Mouse (Mus musculus) neural tube, postnatal 0 days (tissue): Measurements from ENCODE around the gene D930048N14Rik. TPM values are rescaled to one million over a fixed set of nuclear protein-coding genes. Genes with fewer than 3 reads are reported as not detected.

ENCODE experiments used
- polyA plus RNA-seq: library from polyadenylated mRNA; unstranded; fragments of >200 nt; fragmentation: Nextera tagmentation; extraction: Ambion mirVana; gene quantifications from 2 replicates; pipeline ENCODE4 v1.2.1, GENCODE M21; 2015

D930048N14Rik gene
- 1.5 and 1.7 TPM in 2 replicates for polyA plus RNA-seq

DNA sequence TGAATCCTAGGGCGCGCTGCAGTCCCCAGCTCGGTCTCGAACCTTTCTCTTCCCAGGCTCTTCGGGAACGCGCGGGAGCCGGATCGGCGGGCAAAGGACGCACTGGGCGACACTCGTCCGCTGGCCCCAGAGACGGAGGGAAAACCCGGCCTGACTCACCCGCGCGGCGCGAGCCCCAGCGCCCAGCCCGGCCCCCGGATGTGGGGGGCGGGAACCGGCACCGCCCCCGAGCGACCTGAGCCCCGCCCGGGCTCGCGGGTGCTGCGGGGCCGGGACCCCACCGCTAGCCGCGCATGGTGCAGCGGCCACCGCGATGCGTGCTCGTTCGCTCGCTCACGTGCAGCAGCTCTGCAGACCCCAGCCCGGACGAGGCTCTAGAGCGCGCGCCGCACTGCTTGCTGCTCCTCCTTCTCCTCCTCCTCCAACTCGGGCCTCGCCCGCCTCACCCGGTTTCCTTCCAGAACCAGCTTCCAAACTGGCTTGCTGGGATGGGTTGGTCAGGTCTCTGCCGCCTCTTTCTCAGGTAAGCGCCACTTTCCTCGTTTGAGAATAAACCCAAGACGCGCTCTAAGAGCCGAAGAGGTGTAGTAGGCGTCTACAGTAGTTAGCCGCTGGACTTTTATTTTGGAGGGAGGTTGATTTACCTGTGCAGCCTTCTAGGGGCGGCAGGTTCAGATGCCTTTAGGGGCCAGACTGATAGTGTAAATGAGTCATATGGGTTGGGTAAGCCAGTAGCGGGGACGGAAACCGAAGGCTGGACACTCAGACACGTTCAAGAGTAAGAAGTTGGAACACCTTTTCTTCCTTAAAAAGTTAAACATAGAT lies at the start of gene D930048N14Rik, which contains the start of gene N4bp3:
TSS of gene D930048N14Rik (plus strand) at position 264 of the 825 bp plus-strand sequence.
TSS of gene N4bp3 (minus strand) at position 152 of the 825 bp plus-strand sequence.

DNA sequence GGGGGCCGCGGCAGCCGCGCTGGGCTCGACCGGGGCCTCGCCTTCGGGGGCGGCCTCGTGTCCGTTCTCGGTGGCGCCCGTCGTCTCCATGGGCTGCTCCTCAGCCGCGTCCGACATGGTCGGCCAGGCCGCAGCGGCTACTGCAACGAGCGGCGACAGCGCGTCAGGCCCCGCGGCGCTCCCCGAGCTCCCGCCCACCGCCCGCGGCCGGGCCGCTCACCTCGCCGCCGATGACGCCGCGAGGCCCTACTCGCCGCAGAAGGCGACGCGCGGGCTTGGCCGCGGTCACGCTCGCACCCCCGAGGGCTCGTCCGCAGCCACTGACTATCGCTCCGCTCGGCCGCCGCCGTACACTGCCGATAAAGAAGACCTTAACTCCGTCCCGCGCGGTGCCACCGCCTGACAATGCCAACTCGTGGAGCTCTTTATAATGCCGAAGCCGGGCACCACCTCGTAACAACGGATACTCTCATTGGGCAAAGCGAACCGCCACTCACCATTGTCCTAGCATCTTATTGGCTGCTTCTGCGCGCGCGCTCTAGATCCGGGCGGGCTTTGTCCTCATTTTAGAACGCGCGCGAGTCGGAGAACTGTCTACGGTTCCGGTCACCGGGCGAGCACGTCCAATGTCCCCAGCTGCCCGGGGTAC lies 44.2 kb upstream of the D930048N14Rik start, which contains the start of gene Hnrnpab:
TSS of gene Hnrnpab (minus strand) at position 401 of the 649 bp plus-strand sequence.

GRCm38 (mm10) chr11:51619409-51620060 lies 31.2 kb upstream of the D930048N14Rik start, which contains the start of gene Nhp2:
TSS of gene Nhp2 (plus strand) at chr11:51619735.

GRCm38 (mm10) chr11:51635525-51636322 lies 15.0 kb upstream of the D930048N14Rik start, which contains the start of gene Rmnd5b:
TSS of gene Rmnd5b (minus strand) at chr11:51635896.

GRCm38 (mm10) chr11:51688330-51689328 lies 37.9 kb downstream of the D930048N14Rik start, which contains the start of gene 0610009B22Rik:
TSS of gene 0610009B22Rik (minus strand) at chr11:51688874.

Other genes starting within 250 kb of the D930048N14Rik start
- gene Phykpl, start 66.2 kb upstream of the D930048N14Rik start, polyA plus RNA-seq, result 6.9 and 7.9 TPM in 2 replicates
- gene Hnrnpab, start 44.1 kb upstream of the D930048N14Rik start, polyA plus RNA-seq, result 180 and 199 TPM in 2 replicates
- gene Nhp2, start 31.2 kb upstream of the D930048N14Rik start, polyA plus RNA-seq, result 92.6 and 107 TPM in 2 replicates
- 64.2 and 70.1 TPM in 2 replicates for gene Rmnd5b, start 15.1 kb upstream of the D930048N14Rik start, polyA plus RNA-seq
- 34.1 and 36.4 TPM in 2 replicates for gene N4bp3, start 112 bp upstream of the D930048N14Rik start, polyA plus RNA-seq
- 94.9 and 118 TPM in 2 replicates for gene 0610009B22Rik, start 37.9 kb downstream of the D930048N14Rik start, polyA plus RNA-seq
- gene Sec24a, start 112.7 kb downstream of the D930048N14Rik start, polyA plus RNA-seq, result 13.1 and 13.5 TPM in 2 replicates
- gene Sar1b, start 112.7 kb downstream of the D930048N14Rik start, polyA plus RNA-seq, result 237 and 253 TPM in 2 replicates
- 1.5 and 1.6 TPM in 2 replicates for gene Jade2, start 206.7 kb downstream of the D930048N14Rik start, polyA plus RNA-seq